Mouse (Mus musculus): ENCODE results near the gene Smg1. TPM values are rescaled to one million over a fixed set of nuclear protein-coding genes. Genes with fewer than 3 reads are reported as not detected.

Gene Smg1
- polyA plus RNA-seq, 1 experiment from 2014 or later, result 19.1 TPM

GRCm38 (mm10) chr7:118128925-118129429, 114.5 kb downstream of the Smg1 start:
- Histone ChIP-seq H3K4me3 (peak overlapping the region; percentile 89), H3K36me3 (ENCODE audit: poor library complexity, severe bottlenecking) (peaks cover 25% of the 10 kb centered on the region), H3K27me3 (no peaks in the 10 kb centered on the region), H3K4me1 (peaks cover 41% of the 10 kb centered on the region), H3K27ac (peak overlapping the region; percentile 88), H3K9ac (peak overlapping the region; percentile 92), H3K9me3 (replicated peaks) (no peaks in the 10 kb centered on the region), H3K4me2 (peak overlapping the region; percentile 80)
- peak; percentile 76 for ATAC-seq
- under 1% methylated on average over 21 of the region's 21 CpGs for WGBS

GRCm38 (mm10) chr7:118126219-118126875, 117.1 kb downstream of the Smg1 start:
- H3K4me2 ChIP-seq, result peak overlapping the region; percentile 80
- peak overlapping the region; percentile 45; the same call in 1 of the 2 replicates for H3K9ac ChIP-seq
- H3K27ac ChIP-seq, result no peak overlapping the region
- WGBS, result 75% methylated on average over 11 of the region's 11 CpGs
- peaks cover 46% of the 10 kb centered on the region for H3K36me3 ChIP-seq (ENCODE audit: poor library complexity, severe bottlenecking)
- H3K4me3 ChIP-seq, result no peak overlapping the region; the same call in 1 of the 2 replicates
- ATAC-seq, result no peak
- H3K4me1 ChIP-seq, result peaks cover 41% of the 10 kb centered on the region
- H3K27me3 ChIP-seq, result no peaks in the 10 kb centered on the region
- no peaks in the 10 kb centered on the region for H3K9me3 ChIP-seq (replicated peaks)

GRCm38 (mm10) chr7:118125736-118126135, 117.7 kb downstream of the Smg1 start:
- H3K4me1 ChIP-seq, result peaks cover 41% of the 10 kb centered on the region
- H3K9me3 ChIP-seq (replicated peaks), result no peaks in the 10 kb centered on the region
- no peak for ATAC-seq
- H3K9ac ChIP-seq, result no peak overlapping the region
- no peak overlapping the region for H3K4me3 ChIP-seq
- H3K27me3 ChIP-seq, result no peaks in the 10 kb centered on the region
- no peak overlapping the region for H3K27ac ChIP-seq
- H3K36me3 ChIP-seq (ENCODE audit: poor library complexity, severe bottlenecking), result peaks cover 52% of the 10 kb centered on the region
- no peak overlapping the region for H3K4me2 ChIP-seq

- 92% methylated on average over 4 of the region's 4 CpGs for WGBS
- Histone ChIP-seq H3K4me2 (no peak overlapping the region), H3K9me3 (replicated peaks) (no peaks in the 10 kb centered on the region), H3K27me3 (no peaks in the 10 kb centered on the region), H3K9ac (no peak overlapping the region), H3K36me3 (ENCODE audit: poor library complexity, severe bottlenecking) (peaks cover 71% of the 10 kb centered on the region), H3K4me3 (no peak overlapping the region), H3K27ac (no peak overlapping the region), H3K4me1 (peaks cover 35% of the 10 kb centered on the region)
- ATAC-seq, result no peak
Measured at GRCm38 (mm10) chr7:118123512-118124411, 119.7 kb downstream of the Smg1 start.

GRCm38 (mm10) chr7:118122235-118122634, 121.2 kb downstream of the Smg1 start:
- no peak overlapping the region for H3K27ac ChIP-seq
- H3K9me3 ChIP-seq (replicated peaks), result no peaks in the 10 kb centered on the region
- no peak for ATAC-seq
- H3K4me3 ChIP-seq, result no peak overlapping the region
- peaks cover 22% of the 10 kb centered on the region for H3K4me1 ChIP-seq
- H3K36me3 ChIP-seq (ENCODE audit: poor library complexity, severe bottlenecking), result peaks cover 83% of the 10 kb centered on the region
- H3K27me3 ChIP-seq, result no peaks in the 10 kb centered on the region
- H3K9ac ChIP-seq, result no peak overlapping the region
- H3K4me2 ChIP-seq, result no peak overlapping the region
- WGBS, result 95% methylated on average over 7 of the region's 7 CpGs

- Histone ChIP-seq H3K36me3 (ENCODE audit: poor library complexity, severe bottlenecking) (peaks cover 70% of the 10 kb centered on the region), H3K4me3 (no peak overlapping the region), H3K9me3 (replicated peaks) (no peaks in the 10 kb centered on the region), H3K27ac (no peak overlapping the region), H3K4me2 (no peak overlapping the region), H3K9ac (no peak overlapping the region), H3K4me1 (0 out of 2 replicates have a peak, but pooled peaks cover 10% of the 10 kb centered on the region), H3K27me3 (no peaks in the 10 kb centered on the region)
- ATAC-seq, result no peak
- WGBS, result 81% methylated on average over 1 of the region's 1 CpGs
Measured at GRCm38 (mm10) chr7:118120654-118121053, 122.8 kb downstream of the Smg1 start.

- Histone ChIP-seq H3K27me3 (no peaks in the 10 kb centered on the region), H3K4me1 (peaks cover 13% of the 10 kb centered on the region), H3K9me3 (replicated peaks) (no peaks in the 10 kb centered on the region), H3K9ac (no peak overlapping the region), H3K4me2 (no peak overlapping the region), H3K27ac (no peak overlapping the region), H3K4me3 (no peak overlapping the region), H3K36me3 (ENCODE audit: poor library complexity, severe bottlenecking) (peaks cover 68% of the 10 kb centered on the region)
- ATAC-seq, result no peak
- 87% methylated on average over 5 of the region's 5 CpGs for WGBS
Measured at GRCm38 (mm10) chr7:118119946-118120345, 123.5 kb downstream of the Smg1 start.

- 42% methylated on average over 2 of the region's 2 CpGs for WGBS
- H3K4me1 ChIP-seq, result peaks cover 18% of the 10 kb centered on the region
- H3K27ac ChIP-seq, result no peak overlapping the region
- no peak overlapping the region for H3K4me3 ChIP-seq
- H3K9me3 ChIP-seq (replicated peaks), result no peaks in the 10 kb centered on the region
- no peak overlapping the region for H3K4me2 ChIP-seq
- no peak overlapping the region for H3K9ac ChIP-seq
- H3K27me3 ChIP-seq, result no peaks in the 10 kb centered on the region
- ATAC-seq, result no peak
- H3K36me3 ChIP-seq (ENCODE audit: poor library complexity, severe bottlenecking), result peaks cover 68% of the 10 kb centered on the region
Measured at GRCm38 (mm10) chr7:118119142-118119541, 124.3 kb downstream of the Smg1 start.

- Histone ChIP-seq H3K4me2 (no peak overlapping the region), H3K27ac (no peak overlapping the region), H3K4me1 (peaks cover 25% of the 10 kb centered on the region), H3K27me3 (no peaks in the 10 kb centered on the region), H3K9ac (no peak overlapping the region), H3K36me3 (ENCODE audit: poor library complexity, severe bottlenecking) (peaks cover 70% of the 10 kb centered on the region), H3K9me3 (replicated peaks) (no peaks in the 10 kb centered on the region), H3K4me3 (no peak overlapping the region)
- 86% methylated on average over 3 of the region's 3 CpGs for WGBS
- ATAC-seq, result no peak
Measured at GRCm38 (mm10) chr7:118118426-118118825, 125.0 kb downstream of the Smg1 start.

- no peak overlapping the region for H3K9ac ChIP-seq
Measured at GRCm38 (mm10) chr7:118117539-118118210, 125.8 kb downstream of the Smg1 start.

GRCm38 (mm10) chr7:118116787-118117538, 126.5 kb downstream of the Smg1 start:
- peak overlapping the region; percentile 96 for H3K4me3 ChIP-seq
- H3K9ac ChIP-seq, result peak overlapping the region; percentile 68; the same call in 1 of the 2 replicates
- peaks cover 70% of the 10 kb centered on the region for H3K36me3 ChIP-seq (ENCODE audit: poor library complexity, severe bottlenecking)
- H3K27ac ChIP-seq, result peak overlapping the region; percentile 57
- ATAC-seq, result 0 out of 2 replicates have a peak, but pooled peaks have one; percentile 3
- no peaks in the 10 kb centered on the region for H3K27me3 ChIP-seq
- 13% methylated on average over 8 of the region's 8 CpGs for WGBS
- peaks cover 40% of the 10 kb centered on the region for H3K4me1 ChIP-seq
- H3K4me2 ChIP-seq, result peak overlapping the region; percentile 97
- no peaks in the 10 kb centered on the region for H3K9me3 ChIP-seq (replicated peaks)

More at GRCm38 (mm10) chr7:118117539-118118210, 125.8 kb downstream of the Smg1 start:
- Histone ChIP-seq H3K27me3 (no peaks in the 10 kb centered on the region), H3K4me3 (no peak overlapping the region), H3K4me2 (no peak overlapping the region), H3K27ac (peak overlapping the region; percentile 57), H3K9me3 (replicated peaks) (no peaks in the 10 kb centered on the region), H3K36me3 (ENCODE audit: poor library complexity, severe bottlenecking) (peaks cover 70% of the 10 kb centered on the region), H3K4me1 (peaks cover 32% of the 10 kb centered on the region)
- WGBS, result 50% methylated on average over 4 of the region's 4 CpGs
- ATAC-seq, result no peak
